Mouse (Mus musculus): Measurements from ENCODE around the gene Ippk. TPM values are rescaled to one million over a fixed set of nuclear protein-coding genes. Genes with fewer than 3 reads are reported as not detected.

Gene Ippk
- polyA plus RNA-seq, 1 experiment from 2014 or later = 17.3 TPM

- Histone ChIP-seq H3K9me3 (replicated peaks) (no peaks in the 10 kb centered on the region), H3K36me3 (no peaks in the 10 kb centered on the region), H3K27me3 (ENCODE audit: low read depth, poor library complexity, severe bottlenecking) (no peaks in the 10 kb centered on the region), H3K4me1 (peaks cover 3% of the 10 kb centered on the region; the same call in 1 of the 2 replicates), H3K4me3 (no peak overlapping the region), H3K27ac (no peak overlapping the region)
- no peak for DNase-seq (ENCODE audit: low spot score)
- WGBS = 72% methylated on average over 4 of the region's 4 CpGs
These were observed 51.1 kb downstream of the Ippk start for GRCm38 (mm10) chr13:49471981-49472675.

DNA sequence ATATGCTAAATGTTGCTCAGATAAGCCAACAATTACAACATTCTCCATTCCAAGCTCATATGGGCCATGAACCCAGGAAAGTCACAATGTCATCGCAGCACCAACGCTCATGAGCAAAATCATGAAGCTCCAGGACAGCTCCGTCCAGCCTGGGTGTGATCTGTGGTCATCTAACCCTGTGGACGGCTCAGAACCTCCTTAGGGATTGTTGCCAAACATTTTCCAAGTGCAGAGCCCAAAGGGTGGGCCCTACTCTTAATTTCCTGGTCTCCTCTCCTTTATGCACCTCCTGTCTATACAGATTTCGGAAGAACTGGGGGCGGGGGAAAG is 51.6 kb downstream of the Ippk start:
- peaks cover 1% of the 10 kb centered on the region; the same call in 1 of the 2 replicates for H3K4me1 ChIP-seq
- DNase-seq (ENCODE audit: low spot score) = no peak
- no peak overlapping the region for H3K4me3 ChIP-seq
- no peaks in the 10 kb centered on the region for H3K27me3 ChIP-seq (ENCODE audit: low read depth, poor library complexity, severe bottlenecking)
- H3K9me3 ChIP-seq (replicated peaks) = no peaks in the 10 kb centered on the region
- WGBS = 95% methylated on average over 6 of the region's 6 CpGs
- no peaks in the 10 kb centered on the region for H3K36me3 ChIP-seq
- H3K27ac ChIP-seq = no peak overlapping the region

GRCm38 (mm10) chr13:49477887-49478286 is 56.8 kb downstream of the Ippk start:
- Histone ChIP-seq H3K27me3 (ENCODE audit: low read depth, poor library complexity, severe bottlenecking) (no peaks in the 10 kb centered on the region), H3K36me3 (no peaks in the 10 kb centered on the region), H3K4me3 (no peak overlapping the region), H3K9me3 (replicated peaks) (no peaks in the 10 kb centered on the region), H3K4me1 (no peaks in the 10 kb centered on the region), H3K27ac (no peak overlapping the region)
- DNase-seq (ENCODE audit: low spot score) = no peak
- WGBS = 86% methylated on average over 3 of the region's 3 CpGs

GRCm38 (mm10) chr13:49478851-49479374 is 57.9 kb downstream of the Ippk start:
- WGBS = 92% methylated on average over 6 of the region's 6 CpGs
- H3K9me3 ChIP-seq (replicated peaks) = no peaks in the 10 kb centered on the region
- no peaks in the 10 kb centered on the region for H3K36me3 ChIP-seq
- H3K27ac ChIP-seq = no peak overlapping the region
- H3K4me3 ChIP-seq = no peak overlapping the region
- H3K4me1 ChIP-seq = no peaks in the 10 kb centered on the region
- no peak for DNase-seq (ENCODE audit: low spot score)
- H3K27me3 ChIP-seq (ENCODE audit: low read depth, poor library complexity, severe bottlenecking) = no peaks in the 10 kb centered on the region

- H3K27ac ChIP-seq = no peak overlapping the region
- WGBS = 94% methylated on average over 4 of the region's 4 CpGs
- no peaks in the 10 kb centered on the region for H3K36me3 ChIP-seq
- DNase-seq (ENCODE audit: low spot score) = no peak
- H3K27me3 ChIP-seq (ENCODE audit: low read depth, poor library complexity, severe bottlenecking) = no peaks in the 10 kb centered on the region
- H3K4me3 ChIP-seq = no peak overlapping the region
- no peaks in the 10 kb centered on the region for H3K4me1 ChIP-seq
- no peaks in the 10 kb centered on the region for H3K9me3 ChIP-seq (replicated peaks)
These were observed 58.4 kb downstream of the Ippk start for GRCm38 (mm10) chr13:49479399-49479798.

DNA sequence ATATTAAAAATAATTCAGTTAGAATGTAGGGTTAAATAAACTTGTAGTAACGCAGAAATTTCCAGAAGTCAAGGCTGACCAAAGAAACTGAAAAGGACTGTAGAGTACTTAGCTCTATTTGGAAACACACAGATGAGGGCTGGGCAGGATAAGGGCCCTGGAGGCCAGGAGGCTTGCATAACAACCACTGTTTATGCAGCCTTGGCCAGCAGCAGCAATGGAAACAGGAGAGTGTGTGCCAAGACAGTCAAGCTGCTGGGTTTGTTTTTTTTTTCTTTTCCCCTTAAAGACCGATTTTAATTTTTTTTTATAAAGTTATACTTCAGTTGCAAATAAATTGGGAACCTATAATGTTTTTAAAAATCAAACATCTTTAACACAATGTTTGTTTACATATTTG is 59.0 kb downstream of the Ippk start:
- no peaks in the 10 kb centered on the region for H3K27me3 ChIP-seq (ENCODE audit: low read depth, poor library complexity, severe bottlenecking)
- no peaks in the 10 kb centered on the region for H3K9me3 ChIP-seq (replicated peaks)
- no peak for DNase-seq (ENCODE audit: low spot score)
- no peaks in the 10 kb centered on the region for H3K36me3 ChIP-seq
- H3K4me3 ChIP-seq = no peak overlapping the region
- no peaks in the 10 kb centered on the region for H3K4me1 ChIP-seq
- 90% methylated on average over 2 of the region's 2 CpGs for WGBS
- H3K27ac ChIP-seq = no peak overlapping the region

DNA sequence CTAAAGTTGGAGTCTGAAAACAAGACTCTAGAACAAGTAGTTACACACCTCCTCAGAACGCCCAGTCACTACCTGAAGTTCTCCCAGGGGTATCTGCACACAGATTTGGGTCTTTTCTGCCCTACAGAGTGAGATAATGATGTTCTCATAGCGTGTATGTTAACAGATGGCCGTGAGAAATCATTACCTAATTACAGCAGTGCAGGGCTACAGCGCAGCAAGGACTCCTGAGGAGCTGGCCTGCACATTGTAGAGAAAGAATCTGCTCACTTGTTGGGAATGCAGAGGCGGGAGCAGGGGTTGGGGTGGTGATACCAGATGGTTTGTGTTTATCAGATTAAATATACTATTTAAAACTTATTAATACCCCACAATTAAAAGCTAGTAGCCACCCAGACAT is 59.5 kb downstream of the Ippk start:
- Histone ChIP-seq H3K4me1 (no peaks in the 10 kb centered on the region), H3K9me3 (replicated peaks) (no peaks in the 10 kb centered on the region), H3K27me3 (ENCODE audit: low read depth, poor library complexity, severe bottlenecking) (no peaks in the 10 kb centered on the region), H3K36me3 (no peaks in the 10 kb centered on the region), H3K4me3 (no peak overlapping the region), H3K27ac (no peak overlapping the region)
- WGBS = 80% methylated on average over 5 of the region's 5 CpGs
- no peak for DNase-seq (ENCODE audit: low spot score)

DNA sequence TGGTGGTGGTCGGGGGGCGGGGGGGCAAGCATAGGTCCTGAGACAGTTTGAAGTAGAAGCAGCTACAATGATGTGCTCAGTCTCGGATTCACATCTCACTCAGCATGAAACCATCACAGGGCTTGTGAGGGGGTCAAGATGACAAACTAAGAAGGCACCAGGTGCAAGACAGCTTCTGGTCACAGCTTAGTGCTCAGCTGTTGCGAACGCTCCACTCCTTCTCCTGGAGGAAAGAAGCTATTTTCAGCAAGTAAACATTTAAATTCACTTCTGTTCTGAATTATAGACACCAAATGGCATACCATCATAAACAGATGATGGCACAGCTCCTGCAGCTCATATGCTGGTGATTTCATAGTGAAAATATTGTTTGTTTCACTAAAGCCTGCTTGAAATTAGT is 64.3 kb downstream of the Ippk start:
- DNase-seq (ENCODE audit: low spot score) = no peak
- H3K4me1 ChIP-seq = no peaks in the 10 kb centered on the region
- H3K27ac ChIP-seq = no peak overlapping the region
- no peaks in the 10 kb centered on the region for H3K27me3 ChIP-seq (ENCODE audit: low read depth, poor library complexity, severe bottlenecking)
- WGBS = 91% methylated on average over 5 of the region's 5 CpGs
- no peaks in the 10 kb centered on the region for H3K9me3 ChIP-seq (replicated peaks)
- no peaks in the 10 kb centered on the region for H3K36me3 ChIP-seq
- no peak overlapping the region for H3K4me3 ChIP-seq

DNA sequence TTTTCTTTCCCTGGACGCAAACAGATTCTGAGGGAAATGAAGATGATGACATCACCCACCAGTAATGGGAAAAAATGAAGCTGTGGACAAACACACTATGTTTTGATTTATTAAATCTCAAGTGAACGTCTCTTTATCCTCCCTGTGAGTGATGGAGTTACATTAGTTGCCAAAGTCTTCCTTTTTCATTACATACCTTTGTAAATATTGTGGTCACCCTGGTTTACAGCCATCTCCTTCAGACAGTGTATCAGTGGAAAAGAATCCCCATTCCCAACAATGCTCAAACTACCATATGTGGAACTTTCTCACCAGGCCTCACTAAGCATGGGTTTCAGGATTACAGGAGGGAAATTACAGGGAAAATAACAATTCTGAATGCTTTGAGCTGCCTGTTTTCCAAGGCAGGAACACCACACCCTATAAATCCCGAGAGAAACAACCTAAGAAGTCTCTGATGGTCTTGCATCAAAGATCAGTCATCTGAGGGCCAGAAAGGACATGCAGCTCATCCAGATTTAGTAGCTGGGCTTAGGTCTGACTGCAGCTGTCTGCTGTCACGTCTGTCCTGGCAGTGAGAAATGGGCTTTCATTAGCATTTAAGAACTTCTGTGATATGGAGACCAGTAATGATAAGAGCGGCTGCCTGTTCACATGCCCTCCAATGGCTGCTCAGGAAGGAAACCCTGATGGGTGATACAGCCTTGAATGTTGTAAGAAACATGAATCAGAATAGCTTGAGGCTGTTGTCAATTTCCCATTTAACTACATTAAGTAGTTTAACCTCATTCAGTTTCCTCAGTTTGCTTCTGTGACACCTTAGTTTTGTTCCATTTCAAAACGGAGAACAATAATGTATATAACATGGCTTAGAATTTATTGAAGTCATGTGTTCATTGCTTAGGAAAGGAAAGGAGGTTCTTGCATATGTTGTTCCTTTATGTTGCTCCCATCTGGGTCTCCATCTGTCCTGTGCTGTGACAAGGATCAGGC is 71.6 kb downstream of the Ippk start, which contains the start of gene Tes3-ps:
Tes3-ps (plus strand) TSS at position 943 of the 993 bp plus-strand sequence.
- WGBS = 70% methylated on average over 6 of the region's 6 CpGs
- no peak for DNase-seq (ENCODE audit: low spot score)
- H3K27ac ChIP-seq = no peak within 1 kb of the TSS

DNA sequence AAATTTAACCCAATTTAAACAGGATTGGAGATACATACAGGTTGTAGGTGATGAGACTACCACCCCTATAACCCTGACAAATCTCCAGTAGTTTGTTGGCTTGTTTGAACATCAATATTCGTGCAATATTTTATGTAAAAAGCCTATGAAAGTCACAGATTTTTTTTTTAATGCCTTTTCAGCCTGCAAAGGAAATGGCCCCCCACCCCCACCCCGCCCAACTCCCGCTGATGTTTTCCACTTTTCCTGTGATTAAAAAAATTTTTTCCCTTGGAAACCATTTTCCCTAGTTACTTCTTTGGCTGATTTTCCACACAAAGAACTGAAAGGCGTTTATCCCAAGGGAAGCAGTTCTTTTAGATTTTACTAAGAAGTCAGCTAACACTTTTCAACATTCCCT is 83.5 kb downstream of the Ippk start, which contains the start of gene Ecm2:
Ecm2 (plus strand) TSS at position 301 of the 400 bp plus-strand sequence.
- no peaks in the 10 kb centered on the region for H3K9me3 ChIP-seq (replicated peaks)
- H3K27ac ChIP-seq = no peak within 1 kb of the TSS
- no peak within 1 kb of the TSS for H3K4me3 ChIP-seq
- no peaks in the 10 kb centered on the region for H3K27me3 ChIP-seq (ENCODE audit: low read depth, poor library complexity, severe bottlenecking)
- H3K4me1 ChIP-seq = no peaks in the 10 kb centered on the region
- H3K36me3 ChIP-seq = no peaks in the 10 kb centered on the region
- no peak for DNase-seq (ENCODE audit: low spot score)
- 82% methylated on average over 4 of the region's 4 CpGs for WGBS

More for the DNA sequence above, 71.6 kb downstream of the Ippk start, which contains the start of gene Tes3-ps:
- H3K27me3 ChIP-seq (ENCODE audit: low read depth, poor library complexity, severe bottlenecking) = no peaks in the 10 kb centered on the region
- H3K9me3 ChIP-seq (replicated peaks) = no peaks in the 10 kb centered on the region
- no peak within 1 kb of the TSS for H3K4me3 ChIP-seq
- H3K4me1 ChIP-seq = no peaks in the 10 kb centered on the region
- no peaks in the 10 kb centered on the region for H3K36me3 ChIP-seq

GRCm38 (mm10) chr13:49505776-49506175 is 84.7 kb downstream of the Ippk start:
- Histone ChIP-seq H3K4me1 (no peaks in the 10 kb centered on the region), H3K36me3 (no peaks in the 10 kb centered on the region), H3K27me3 (ENCODE audit: low read depth, poor library complexity, severe bottlenecking) (no peaks in the 10 kb centered on the region), H3K9me3 (replicated peaks) (no peaks in the 10 kb centered on the region), H3K4me3 (no peak overlapping the region), H3K27ac (no peak overlapping the region)
- DNase-seq (ENCODE audit: low spot score) = no peak
- WGBS = 91% methylated on average over 4 of the region's 4 CpGs

- H3K36me3 ChIP-seq = no peaks in the 10 kb centered on the region
- WGBS = 90% methylated on average over 3 of the region's 3 CpGs
- DNase-seq (ENCODE audit: low spot score) = no peak
- no peaks in the 10 kb centered on the region for H3K4me1 ChIP-seq
- H3K4me3 ChIP-seq = no peak overlapping the region
- H3K9me3 ChIP-seq (replicated peaks) = no peaks in the 10 kb centered on the region
- H3K27ac ChIP-seq = no peak overlapping the region
- H3K27me3 ChIP-seq (ENCODE audit: low read depth, poor library complexity, severe bottlenecking) = no peaks in the 10 kb centered on the region
These were observed 86.1 kb downstream of the Ippk start for GRCm38 (mm10) chr13:49507176-49507575.
